Mouse (Mus musculus) heart, adult 2 months (tissue): ENCODE measurements around the gene Reep3. TPM values are rescaled to one million over a fixed set of nuclear protein-coding genes. Genes with fewer than 3 reads are reported as not detected.

Experiments used
- DNase-seq, 2 experiments: peaks; one replicate each; pipeline ENCODE4 v3.0.0; 2021
- H3K27ac ChIP-seq: fragments of 200-600 bp; 2 replicates; pipeline ENCODE4 v1.8.1; 2022
- H3K27me3 ChIP-seq: fragments of 200-500 bp; 2 replicates; pipeline ENCODE4 v1.6.1; 2012; ENCODE audit warnings: mild to moderate bottlenecking, low read length, inconsistent platforms, mixed read lengths; ENCODE audit not compliant: control insufficient read depth, insufficient read depth
- H3K36me3 ChIP-seq: fragments of 200-500 bp; 2 replicates; pipeline ENCODE4 v1.6.1; 2012; ENCODE audit warnings: low read length, inconsistent platforms; ENCODE audit not compliant: control insufficient read depth, insufficient read depth
- H3K4me1 ChIP-seq: fragments of 200-500 bp; 2 replicates; pipeline ENCODE4 v1.6.1; 2011; ENCODE audit warnings: low read length; ENCODE audit not compliant: control insufficient read depth, insufficient read depth
- H3K4me3 ChIP-seq: fragments of 200-600 bp; 2 replicates; pipeline ENCODE4 v1.8.1; 2022
- H3K79me2 ChIP-seq: fragments of 200-500 bp; replicated peaks from 2 replicates; pipeline ENCODE4 v1.6.1; 2012; ENCODE audit warnings: mild to moderate bottlenecking, inconsistent platforms, low read length, moderate library complexity, mixed read lengths; ENCODE audit not compliant: control insufficient read depth, insufficient read depth
- H3K9ac ChIP-seq: fragments of 200-500 bp; 2 replicates; pipeline ENCODE4 v1.6.1; 2012; ENCODE audit warnings: low read depth, mild to moderate bottlenecking, control low read depth, inconsistent platforms, low read length, mixed read lengths
- CTCF ChIP-seq: fragments of 200-600 bp; IDR thresholded peaks from 2 replicates; pipeline ENCODE4 v1.8.1; 2022; ENCODE audit warnings: antibody characterized with exemption, mild to moderate bottlenecking, moderate library complexity
- EP300 ChIP-seq: fragments of 200-500 bp; IDR thresholded peaks from 2 replicates; pipeline ENCODE4 v1.6.1; 2011; ENCODE audit warnings: low read depth, low read length, control low read depth; ENCODE audit not compliant: insufficient read depth
- POLR2A ChIP-seq: fragments of 200-500 bp; IDR thresholded peaks from 2 replicates; pipeline ENCODE4 v1.6.1; 2011; ENCODE audit warnings: mild to moderate bottlenecking, low read depth, low read length, control low read depth; ENCODE audit not compliant: insufficient read depth
- WGBS: fragments of 180-500 bp; shearing (Covaris S2); methylation state at CpG from one replicate; pipeline ENCODE4 v1.1.7; 2018; 5-methylcytosine and 5-hydroxymethylcytosine counted together
- intact Hi-C: fragments of 180-260 bp; cut with DNase I; formaldehyde crosslinking; loops from one replicate; pipeline ENCODE4 v1.15.1; 2025
- polyA plus RNA-seq: library from polyadenylated mRNA; depleted of rRNA; stranded (reverse); fragments of >200 nt; gene quantifications from 2 replicates; pipeline ENCODE4 v1.2.3, GENCODE M21; 2012
- total RNA-seq, 2 experiments: library from RNA; stranded (reverse); gene quantifications; 2 replicates each; pipeline ENCODE4 v1.2.3; 2021

Reep3 gene
- total and polyA plus RNA-seq, 3 experiments = 14.9 to 20.2 (median 19.7) TPM

- 59% methylated on average over 7 of the region's 7 CpGs for WGBS
- intact Hi-C loops = no loop called here
- TF ChIP-seq CTCF (no peak), POLR2A (no peak), EP300 (no peak)
- Histone ChIP-seq H3K4me3 (no peak overlapping the region), H3K27ac (peak overlapping the region; percentile 63), H3K36me3 (peaks cover 19% of the 10 kb centered on the region), H3K9ac (no peak overlapping the region), H3K4me1 (peaks cover 28% of the 10 kb centered on the region), H3K27me3 (no peaks in the 10 kb centered on the region), H3K79me2 (peaks cover 3% of the 10 kb centered on the region; the same call in 1 of the 2 replicates)
- no peak for DNase-seq
These were observed 46.0 kb downstream of the Reep3 start for GRCm38 (mm10) chr10:67050766-67051165.

GRCm38 (mm10) chr10:67049621-67050020 lies 47.1 kb downstream of the Reep3 start:
- no peak overlapping the region for H3K27ac ChIP-seq
- WGBS = 91% methylated on average over 7 of the region's 7 CpGs
- no peak for TF ChIP-seq CTCF
- no peak for TF ChIP-seq POLR2A
- TF ChIP-seq EP300 = no peak
- no peak overlapping the region for H3K4me3 ChIP-seq
- H3K27me3 ChIP-seq = no peaks in the 10 kb centered on the region
- no peak overlapping the region for H3K9ac ChIP-seq
- intact Hi-C loops = no loop called here
- peaks cover 3% of the 10 kb centered on the region for H3K79me2 ChIP-seq
- peaks cover 23% of the 10 kb centered on the region for H3K4me1 ChIP-seq
- no peak for DNase-seq
- H3K36me3 ChIP-seq = peaks cover 12% of the 10 kb centered on the region

- H3K4me1 ChIP-seq = peaks cover 25% of the 10 kb centered on the region
- no peak for DNase-seq
- no peak overlapping the region for H3K9ac ChIP-seq
- no peak overlapping the region for H3K27ac ChIP-seq
- 76% methylated on average over 13 of the region's 13 CpGs for WGBS
- TF ChIP-seq POLR2A = no peak
- TF ChIP-seq CTCF = no peak
- TF ChIP-seq EP300 = no peak
- H3K36me3 ChIP-seq = peaks cover 12% of the 10 kb centered on the region
- intact Hi-C loops = no loop called here
- H3K27me3 ChIP-seq = no peaks in the 10 kb centered on the region
- H3K4me3 ChIP-seq = no peak overlapping the region
- peaks cover 2% of the 10 kb centered on the region for H3K79me2 ChIP-seq
These were observed 47.7 kb downstream of the Reep3 start for GRCm38 (mm10) chr10:67048871-67049615.

- Histone ChIP-seq H3K4me3 (no peak overlapping the region), H3K79me2 (peaks cover 2% of the 10 kb centered on the region), H3K27ac (no peak overlapping the region; the same call in 1 of the 2 replicates), H3K4me1 (peaks cover 23% of the 10 kb centered on the region), H3K27me3 (no peaks in the 10 kb centered on the region), H3K9ac (no peak overlapping the region), H3K36me3 (peaks cover 12% of the 10 kb centered on the region)
- WGBS = 81% methylated on average over 18 of the region's 18 CpGs
- DNase-seq = peak; percentile 27 to 31
- intact Hi-C loops = loop anchor here (2.0 kb wide), 1 partner anchor 21 kb away; no protein-coding TSS in a partner anchor
- TF ChIP-seq CTCF = no peak
- no peak for TF ChIP-seq EP300
- TF ChIP-seq POLR2A = no peak
These were observed 48.8 kb downstream of the Reep3 start for GRCm38 (mm10) chr10:67047712-67048645.

- TF ChIP-seq EP300 (no peak), POLR2A (no peak), CTCF (no peak)
- WGBS = 66% methylated on average over 12 of the region's 12 CpGs
- H3K4me1 ChIP-seq = peaks cover 14% of the 10 kb centered on the region
- intact Hi-C loops = no loop called here
- no peak overlapping the region for H3K27ac ChIP-seq
- no peak overlapping the region for H3K4me3 ChIP-seq
- DNase-seq = no peak
- H3K27me3 ChIP-seq = no peaks in the 10 kb centered on the region
- H3K9ac ChIP-seq = no peak overlapping the region
- H3K36me3 ChIP-seq = no peaks in the 10 kb centered on the region
- H3K79me2 ChIP-seq = peaks cover 4% of the 10 kb centered on the region
These were observed 51.4 kb downstream of the Reep3 start for GRCm38 (mm10) chr10:67045192-67045899.
